Mouse (Mus musculus) neural tube, embryonic 11.5 days (tissue): ENCODE results near the gene Rbms1. TPM values are rescaled to one million over a fixed set of nuclear protein-coding genes. Genes with fewer than 3 reads are reported as not detected.

Experiments
- ATAC-seq: fragments of 200-750 bp; cut with Nextera tagmentation; 2 replicates; pipeline ENCODE4 v1.8.0; 2017; ENCODE audit warnings: moderate number of reproducible peaks, mild to moderate bottlenecking, moderate TSS enrichment, moderate library complexity; ENCODE audit not compliant: insufficient read depth, low FRiP score, low TSS enrichment
- DNase-seq: peaks from one replicate; pipeline ENCODE4 v3.0.0-alpha.2; 2015; ENCODE audit warnings: low spot score
- H3K27ac ChIP-seq: fragments of 300-500 bp; sonication (generic); 2 replicates; pipeline ENCODE4 v1.5.1; 2014; ENCODE audit warnings: low read depth, mild to moderate bottlenecking, low read length
- H3K27me3 ChIP-seq: fragments of 300-500 bp; sonication (generic); 2 replicates; pipeline ENCODE4 v1.6.1; 2014; ENCODE audit warnings: mild to moderate bottlenecking, low read length, mixed read lengths; ENCODE audit not compliant: control insufficient read depth, insufficient read depth
- H3K36me3 ChIP-seq: fragments of 300-500 bp; sonication (generic); 2 replicates; pipeline ENCODE4 v1.6.1; 2014; ENCODE audit warnings: mild to moderate bottlenecking, low read length, moderate library complexity, mixed read lengths; ENCODE audit not compliant: control insufficient read depth, insufficient read depth
- H3K4me1 ChIP-seq: fragments of 300-500 bp; sonication (generic); 2 replicates; pipeline ENCODE4 v1.6.1; 2014; ENCODE audit warnings: low read length, mixed read lengths; ENCODE audit not compliant: control insufficient read depth, insufficient read depth
- H3K4me2 ChIP-seq: fragments of 300-500 bp; sonication (generic); 2 replicates; pipeline ENCODE4 v1.6.1; 2014; ENCODE audit warnings: low read depth, mild to moderate bottlenecking, moderate library complexity
- H3K4me3 ChIP-seq: fragments of 300-500 bp; sonication (generic); 2 replicates; pipeline ENCODE4 v1.5.1; 2014; ENCODE audit warnings: low read depth, low read length
- H3K9ac ChIP-seq: fragments of 300-500 bp; sonication (generic); 2 replicates; pipeline ENCODE4 v1.6.1; 2014; ENCODE audit warnings: mild to moderate bottlenecking, low read length
- H3K9me3 ChIP-seq: fragments of 300-500 bp; sonication (generic); 2 replicates; pipeline ENCODE4 v1.6.1; 2016; ENCODE audit warnings: low read length; ENCODE audit not compliant: control insufficient read depth
- WGBS: fragments of 180-500 bp; shearing (Covaris S2); extraction: QIAGEN DNeasy Blood & Tissue Kit; methylation state at CpG from one replicate; pipeline ENCODE4 v1.1.7; 2014; 5-methylcytosine and 5-hydroxymethylcytosine counted together
- polyA plus RNA-seq: library from polyadenylated mRNA; unstranded; fragments of >200 nt; fragmentation: Nextera tagmentation; extraction: Ambion mirVana; gene quantifications from 2 replicates; pipeline ENCODE4 v1.2.1, GENCODE M21; 2014

Gene Rbms1
- polyA plus RNA-seq, 1 experiment from 2014 or later: 94.8 TPM

DNA sequence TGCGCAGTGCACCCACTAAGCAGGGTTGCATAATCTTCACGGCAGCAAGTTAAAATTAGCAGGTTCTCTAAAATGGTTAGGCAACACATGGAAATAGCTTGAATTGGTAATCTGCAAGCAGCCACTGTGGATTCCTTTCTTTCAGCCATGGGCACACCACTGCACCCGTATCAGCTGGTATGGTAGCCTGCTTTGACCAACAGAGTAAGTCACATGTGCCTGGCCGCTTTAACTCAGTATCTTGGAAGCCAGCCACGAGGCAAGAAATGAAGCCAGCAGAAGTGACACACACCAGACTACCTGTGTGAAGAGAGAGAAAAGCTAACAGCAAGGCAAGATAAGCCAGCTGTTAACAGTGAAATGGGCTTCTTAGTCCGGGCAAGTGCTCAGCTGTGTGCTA, 52.2 kb downstream of the Rbms1 start:
- Histone ChIP-seq H3K4me2 (no peak overlapping the region), H3K4me1 (0 out of 2 replicates have a peak, but pooled peaks cover 5% of the 10 kb centered on the region), H3K4me3 (no peak overlapping the region), H3K36me3 (no peaks in the 10 kb centered on the region), H3K27me3 (no peaks in the 10 kb centered on the region), H3K9ac (no peak overlapping the region), H3K9me3 (no peaks in the 10 kb centered on the region), H3K27ac (no peak overlapping the region)
- WGBS: 89% methylated on average over 6 of the region's 6 CpGs
- no peak for DNase-seq
- ATAC-seq: no peak

DNA sequence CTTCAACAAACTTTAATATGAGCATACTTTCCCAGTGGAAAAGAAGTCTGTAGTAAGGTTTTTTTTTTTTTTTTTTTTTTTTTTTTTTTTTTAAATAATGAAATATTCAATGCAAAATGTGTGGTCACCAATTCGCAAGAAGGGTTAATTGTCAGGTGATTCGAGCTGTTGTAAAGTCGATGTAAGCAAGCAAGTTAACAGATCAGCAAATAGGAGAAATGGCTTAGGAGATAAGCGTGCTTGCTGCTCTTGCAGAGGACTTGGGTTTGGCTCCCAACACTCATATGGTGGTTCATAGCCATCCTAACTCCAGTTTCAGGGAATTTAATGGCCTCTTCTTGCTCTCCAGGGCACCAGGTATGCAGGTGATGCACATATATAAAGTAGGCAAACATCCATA, 54.4 kb downstream of the Rbms1 start:
- Histone ChIP-seq H3K4me1 (0 out of 2 replicates have a peak, but pooled peaks cover 5% of the 10 kb centered on the region), H3K4me2 (no peak overlapping the region), H3K27me3 (no peaks in the 10 kb centered on the region), H3K36me3 (no peaks in the 10 kb centered on the region), H3K4me3 (no peak overlapping the region), H3K9me3 (no peaks in the 10 kb centered on the region), H3K27ac (no peak overlapping the region), H3K9ac (no peak overlapping the region)
- DNase-seq: no peak
- WGBS: 92% methylated on average over 4 of the region's 4 CpGs
- no peak for ATAC-seq

GRCm38 (mm10) chr2:60908116-60908515, 54.9 kb downstream of the Rbms1 start:
- H3K27ac ChIP-seq: no peak overlapping the region
- H3K4me3 ChIP-seq: no peak overlapping the region
- no peak overlapping the region for H3K9ac ChIP-seq
- no peak for DNase-seq
- 0 out of 2 replicates have a peak, but pooled peaks cover 5% of the 10 kb centered on the region for H3K4me1 ChIP-seq
- no peaks in the 10 kb centered on the region for H3K9me3 ChIP-seq
- H3K27me3 ChIP-seq: no peaks in the 10 kb centered on the region
- ATAC-seq: no peak
- no peaks in the 10 kb centered on the region for H3K36me3 ChIP-seq
- WGBS: 90% methylated on average over 12 of the region's 12 CpGs
- H3K4me2 ChIP-seq: no peak overlapping the region

DNA sequence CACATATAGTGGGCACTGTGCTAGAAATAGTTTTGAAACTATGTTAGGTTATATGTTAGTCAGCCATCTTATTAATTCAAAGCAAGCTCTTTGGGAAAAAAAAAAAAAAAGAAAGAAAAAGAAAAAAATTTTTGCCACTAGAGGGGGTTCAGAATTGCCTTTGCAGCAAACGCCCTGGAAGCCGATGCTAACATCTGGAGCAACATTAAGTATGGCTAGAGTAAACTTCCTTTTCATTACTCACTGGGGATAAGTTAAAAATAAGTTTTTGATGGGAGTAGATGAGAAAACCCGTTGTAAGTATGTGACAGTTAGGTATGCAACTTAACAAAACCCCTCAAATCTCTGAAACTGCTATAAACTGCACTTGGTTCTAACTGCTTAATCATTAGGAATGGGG, 57.7 kb downstream of the Rbms1 start:
- no peaks in the 10 kb centered on the region for H3K9me3 ChIP-seq
- H3K27me3 ChIP-seq: no peaks in the 10 kb centered on the region
- no peak overlapping the region for H3K4me2 ChIP-seq
- DNase-seq: no peak
- H3K9ac ChIP-seq: no peak overlapping the region
- ATAC-seq: no peak
- no peaks in the 10 kb centered on the region for H3K4me1 ChIP-seq
- H3K36me3 ChIP-seq: no peaks in the 10 kb centered on the region
- H3K27ac ChIP-seq: no peak overlapping the region
- WGBS: 35% methylated on average over 3 of the region's 3 CpGs
- no peak overlapping the region for H3K4me3 ChIP-seq

- no peaks in the 10 kb centered on the region for H3K27me3 ChIP-seq
- DNase-seq (no peak), ATAC-seq (no peak)
- WGBS: 91% methylated on average over 5 of the region's 5 CpGs
- H3K4me2 ChIP-seq: no peak overlapping the region
- H3K9ac ChIP-seq: no peak overlapping the region
- H3K9me3 ChIP-seq: no peaks in the 10 kb centered on the region
- H3K36me3 ChIP-seq: no peaks in the 10 kb centered on the region
- H3K4me3 ChIP-seq: no peak overlapping the region
- H3K27ac ChIP-seq: no peak overlapping the region
- no peaks in the 10 kb centered on the region for H3K4me1 ChIP-seq
These were observed 58.9 kb downstream of the Rbms1 start for GRCm38 (mm10) chr2:60904141-60904540.

GRCm38 (mm10) chr2:60903535-60903934, 59.5 kb downstream of the Rbms1 start:
- no peak overlapping the region for H3K9ac ChIP-seq
- 80% methylated on average over 7 of the region's 7 CpGs for WGBS
- DNase-seq (no peak), ATAC-seq (no peak)
- no peak overlapping the region for H3K4me2 ChIP-seq
- H3K4me1 ChIP-seq: no peaks in the 10 kb centered on the region
- no peaks in the 10 kb centered on the region for H3K9me3 ChIP-seq
- H3K27ac ChIP-seq: no peak overlapping the region
- H3K36me3 ChIP-seq: no peaks in the 10 kb centered on the region
- no peak overlapping the region for H3K4me3 ChIP-seq
- H3K27me3 ChIP-seq: no peaks in the 10 kb centered on the region

GRCm38 (mm10) chr2:60902446-60903137, 60.4 kb downstream of the Rbms1 start:
- H3K36me3 ChIP-seq: no peaks in the 10 kb centered on the region
- no peak overlapping the region for H3K9ac ChIP-seq
- H3K4me1 ChIP-seq: no peaks in the 10 kb centered on the region
- no peaks in the 10 kb centered on the region for H3K9me3 ChIP-seq
- no peak overlapping the region for H3K4me3 ChIP-seq
- H3K27ac ChIP-seq: no peak overlapping the region
- DNase-seq (no peak), ATAC-seq (no peak)
- no peaks in the 10 kb centered on the region for H3K27me3 ChIP-seq
- 85% methylated on average over 6 of the region's 6 CpGs for WGBS
- no peak overlapping the region for H3K4me2 ChIP-seq

DNA sequence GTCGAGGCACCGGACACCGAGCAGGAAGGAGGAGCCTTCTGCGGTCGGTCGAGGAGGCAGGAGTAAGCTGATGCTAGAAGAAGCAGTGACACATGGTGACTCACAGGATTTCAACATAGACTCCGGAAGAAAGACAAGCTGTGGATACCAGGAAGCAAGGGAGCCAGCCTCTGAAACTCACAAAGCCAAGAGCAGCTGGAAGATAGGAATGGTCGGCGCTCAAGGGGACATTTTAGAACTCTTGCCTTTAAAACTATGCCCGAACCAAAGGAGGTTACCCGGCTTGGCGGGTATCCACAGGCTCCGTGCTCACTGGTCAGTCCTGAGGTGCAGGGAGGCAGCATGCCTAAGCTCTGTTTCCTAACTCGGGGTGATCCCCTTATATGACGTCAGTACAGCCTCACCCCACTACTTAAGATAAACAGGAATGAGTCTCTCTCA, 61.5 kb downstream of the Rbms1 start:
- DNase-seq (no peak), ATAC-seq (no peak)
- Histone ChIP-seq H3K27me3 (no peaks in the 10 kb centered on the region), H3K36me3 (no peaks in the 10 kb centered on the region), H3K9me3 (no peaks in the 10 kb centered on the region), H3K27ac (no peak overlapping the region), H3K4me2 (no peak overlapping the region), H3K9ac (no peak overlapping the region), H3K4me3 (no peak overlapping the region), H3K4me1 (no peaks in the 10 kb centered on the region)
- WGBS: 82% methylated on average over 15 of the region's 15 CpGs

GRCm38 (mm10) chr2:60901013-60901412, 62.0 kb downstream of the Rbms1 start:
- Histone ChIP-seq H3K4me1 (no peaks in the 10 kb centered on the region), H3K27me3 (no peaks in the 10 kb centered on the region), H3K27ac (no peak overlapping the region), H3K4me3 (no peak overlapping the region), H3K9me3 (no peaks in the 10 kb centered on the region), H3K36me3 (no peaks in the 10 kb centered on the region), H3K9ac (no peak overlapping the region), H3K4me2 (no peak overlapping the region)
- 88% methylated on average over 6 of the region's 6 CpGs for WGBS
- ATAC-seq: no peak
- DNase-seq: no peak
